Mouse (Mus musculus) left cerebral cortex, postnatal 25 days (tissue): Measurements from ENCODE around the gene Tsr1. TPM values are rescaled to one million over a fixed set of nuclear protein-coding genes. Genes with fewer than 3 reads are reported as not detected.
A peak's percentile ranks its signal among the peaks of the same experiment; 100 is the strongest.

Experiments
- DNase-seq, 2 experiments: peaks; one replicate each; pipeline ENCODE4 v3.0.0; 2022; ENCODE audit warnings: low spot score in 2 of 2, mixed read lengths in 1 of 2
- intact Hi-C: fragments of 180-260 bp; cut with DNase I; formaldehyde crosslinking; loops from one replicate; pipeline ENCODE4 v1.15.1; 2025
- total RNA-seq, 2 experiments: library from RNA; stranded (reverse); gene quantifications; 2 replicates each; pipeline ENCODE4 v1.2.3; 2021

The Tsr1 gene
- total RNA-seq, 2 experiments from 2014 or later: 26.2 to 28.1 TPM

DNA sequence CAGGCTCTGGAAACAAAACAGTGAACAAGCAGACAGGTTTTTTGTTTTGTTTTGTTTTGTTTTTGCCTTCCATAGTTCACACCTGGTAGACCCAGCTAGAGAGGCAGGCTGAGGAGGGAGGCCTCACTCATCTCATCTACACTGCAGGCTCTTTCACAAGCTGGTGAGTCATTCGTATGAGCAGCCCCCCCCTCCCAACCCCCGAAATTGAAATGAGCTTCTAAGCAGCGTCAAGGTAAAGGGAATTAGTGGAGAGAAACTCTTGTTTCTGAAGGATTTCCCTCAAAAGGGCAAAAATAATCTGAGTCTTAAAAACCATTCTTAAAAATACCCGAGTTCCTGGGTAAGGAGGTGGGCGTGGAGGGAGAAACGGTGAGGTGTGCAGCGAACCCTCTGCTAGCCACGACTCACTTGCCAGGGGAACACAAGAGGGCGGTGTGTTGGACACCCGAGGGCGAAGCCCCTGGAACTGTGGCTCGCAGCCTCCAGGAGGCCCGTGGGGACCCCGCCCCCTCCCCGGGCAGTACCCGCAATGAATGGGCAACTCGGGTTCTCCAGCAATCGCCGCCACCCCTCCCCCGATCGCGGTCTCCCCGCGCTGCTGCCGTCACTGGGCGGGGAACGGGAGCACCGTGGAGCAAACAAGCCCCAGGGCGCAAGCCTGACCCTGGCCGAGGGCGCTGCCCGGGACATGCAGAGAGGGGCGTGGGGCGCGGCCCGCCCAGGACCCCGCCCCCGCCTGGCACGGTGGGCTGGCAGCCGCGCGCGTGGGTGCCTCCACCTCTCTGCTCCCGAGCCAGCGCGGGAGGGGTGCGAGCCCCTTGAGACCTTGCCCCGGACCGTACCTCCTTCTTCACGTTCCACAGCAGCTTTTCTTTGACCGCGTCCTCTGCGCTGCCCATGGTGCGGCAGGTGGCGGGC lies 1.6 kb upstream of the Tsr1 start:
- intact Hi-C loops: no loop called here
- peak; percentile 60 to 72 for DNase-seq

DNA sequence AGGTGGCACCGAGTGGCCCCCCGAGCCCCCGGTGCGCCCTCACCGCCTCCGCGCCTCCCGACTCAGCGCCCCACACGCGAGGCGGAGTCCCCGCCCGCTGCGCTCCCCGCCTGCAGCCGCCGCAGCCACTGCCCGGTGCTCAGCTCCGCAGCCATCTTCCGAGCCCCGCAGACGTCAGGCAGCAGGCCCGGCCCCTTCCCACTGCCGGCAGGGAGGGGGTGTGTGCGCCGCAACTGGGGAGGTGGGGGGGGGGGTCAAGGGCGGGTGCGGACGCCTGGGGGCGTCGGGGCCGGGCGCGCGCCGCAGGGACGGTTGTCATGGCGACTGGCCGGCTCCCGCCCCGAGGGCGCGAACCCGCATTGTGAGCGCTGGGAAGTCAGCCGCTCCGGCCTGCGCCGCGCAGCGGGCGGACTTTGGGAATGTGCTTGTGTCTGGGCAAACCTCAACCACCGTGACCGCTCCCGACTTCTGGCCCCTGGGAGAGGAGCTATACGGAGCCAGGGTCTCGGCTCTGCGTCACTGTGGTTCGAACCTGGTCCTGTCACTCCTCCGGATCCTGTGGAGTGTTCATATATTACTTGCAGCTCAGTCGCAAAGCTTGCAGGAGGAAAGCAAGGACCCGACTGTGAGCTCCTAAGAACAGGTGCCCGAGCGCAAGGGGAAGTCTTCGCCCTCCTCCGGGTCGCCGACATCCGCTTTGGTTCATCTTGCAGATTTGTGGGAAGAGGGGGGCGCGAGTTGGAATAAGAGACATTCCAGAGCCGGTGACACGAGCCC lies 782 bp upstream of the Tsr1 start, which contains the start of gene Sgsm2:
Gene Sgsm2 (minus strand): TSS at position 160 of the 777 bp plus-strand sequence.
- peak; percentile 71 to 74 for DNase-seq
- intact Hi-C loops: no loop called here

DNA sequence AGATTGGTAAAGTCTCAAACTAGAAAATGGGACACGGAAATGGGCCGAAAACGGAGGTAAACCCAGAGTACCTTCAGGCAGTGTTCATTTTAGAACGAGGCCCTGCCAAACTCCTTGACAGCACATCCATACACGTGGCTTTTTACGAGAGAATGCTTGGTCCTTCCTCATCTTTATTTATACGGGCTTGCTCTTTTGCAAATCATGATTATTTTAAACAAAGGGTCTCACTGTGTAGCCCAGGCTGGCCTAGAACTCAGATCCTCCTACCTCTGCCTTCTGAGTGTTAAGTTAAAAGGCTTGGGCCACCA lies 601 bp downstream of the Tsr1 start:
- intact Hi-C loops: no loop called here

DNA sequence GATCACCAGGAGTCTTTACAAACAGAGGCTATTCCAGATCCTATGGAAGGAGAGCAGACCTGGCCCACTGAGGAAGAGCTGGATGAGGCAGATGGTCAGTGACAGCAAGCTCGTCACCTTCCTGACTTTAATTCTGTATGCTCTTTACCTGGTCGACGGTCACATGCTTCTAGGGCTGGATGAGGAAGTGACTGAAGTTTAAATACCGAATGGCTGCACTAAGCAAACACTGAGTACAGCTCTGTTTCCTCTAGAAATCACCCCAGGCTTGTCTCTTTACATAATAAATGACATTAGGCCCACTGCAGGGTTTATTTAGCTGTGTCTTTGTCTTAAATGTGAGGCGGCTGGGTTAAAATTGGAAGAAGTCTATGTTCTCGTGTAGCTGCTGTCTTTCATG lies 3.7 kb downstream of the Tsr1 start:
- DNase-seq: no peak
- intact Hi-C loops: no loop called here

More for the DNA sequence above, 601 bp downstream of the Tsr1 start:
- no peak for DNase-seq

DNA sequence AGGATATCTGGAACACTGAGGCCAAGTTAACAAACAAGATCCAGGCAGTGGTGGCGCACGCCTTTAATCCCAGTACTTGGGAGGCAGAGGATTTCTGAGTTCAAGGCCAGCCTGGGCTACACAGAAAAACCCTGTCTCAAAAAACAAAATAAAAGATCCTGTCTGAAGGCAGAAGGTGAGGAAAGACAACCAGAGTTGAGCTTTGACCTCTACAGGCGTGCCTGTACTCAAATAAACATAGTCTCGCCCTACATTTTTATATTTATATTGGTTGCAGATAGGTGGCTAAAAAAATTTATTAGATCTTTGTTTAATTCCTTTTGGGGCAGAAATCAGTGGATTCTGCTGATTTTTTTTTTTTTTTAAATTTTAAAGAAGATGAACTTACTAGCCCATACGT lies 4.5 kb downstream of the Tsr1 start:
- intact Hi-C loops: no loop called here
- DNase-seq: no peak

DNA sequence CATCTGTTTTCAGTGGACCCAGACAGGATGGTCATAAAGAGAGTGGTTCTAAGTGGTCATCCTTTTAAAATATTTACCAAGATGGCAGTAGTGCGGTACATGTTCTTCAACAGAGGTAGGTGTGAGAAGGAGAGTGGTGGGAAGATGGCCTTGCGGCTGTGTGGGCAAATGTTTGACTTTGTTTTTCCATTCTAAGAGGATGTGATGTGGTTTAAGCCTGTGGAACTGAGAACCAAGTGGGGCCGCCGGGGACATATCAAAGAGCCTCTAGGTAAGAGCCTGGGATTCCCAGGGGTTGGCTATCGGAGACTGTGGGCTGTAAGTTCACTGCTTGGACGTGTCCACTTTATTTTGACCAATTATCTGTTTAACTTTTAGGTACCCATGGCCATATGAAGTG lies 10.0 kb downstream of the Tsr1 start:
- DNase-seq: no peak
- intact Hi-C loops: no loop called here

DNA sequence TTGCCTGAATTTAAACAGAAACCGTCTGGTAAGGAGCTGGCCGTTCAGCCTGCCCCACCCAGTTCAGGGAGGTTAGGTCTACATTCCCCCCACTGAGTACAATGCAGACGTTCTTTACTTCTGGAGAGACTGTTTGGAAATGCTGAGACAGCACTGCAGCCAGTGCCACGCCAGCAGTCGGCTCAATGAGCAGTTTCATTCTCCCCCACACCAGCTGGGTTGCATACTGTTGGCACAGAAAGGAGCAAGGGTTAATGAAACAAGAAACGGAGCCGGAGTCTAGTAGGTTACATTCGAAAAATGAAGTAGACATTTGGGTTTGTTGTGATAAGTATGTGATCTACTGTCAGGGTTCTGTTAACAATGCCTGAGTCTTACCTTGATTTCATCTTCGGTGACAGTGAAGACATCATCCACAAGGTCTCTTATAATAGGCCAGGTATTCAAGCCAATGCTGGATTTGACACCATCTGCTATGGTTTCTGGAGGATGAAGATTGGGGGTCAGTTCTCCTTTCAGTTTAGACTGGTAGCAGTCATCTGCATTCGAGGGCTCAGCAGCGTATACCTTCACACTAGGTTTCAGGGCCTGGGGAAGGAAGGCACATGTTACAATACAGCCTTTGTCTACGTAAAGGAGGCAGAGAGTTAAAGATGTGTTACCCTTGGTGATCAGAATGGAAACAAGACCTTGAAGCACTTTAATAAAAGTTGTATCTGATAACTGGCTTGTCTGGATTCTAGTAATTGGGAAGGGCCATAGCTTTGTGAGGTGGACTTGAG lies 10.9 kb downstream of the Tsr1 start:
- no peak for DNase-seq
- intact Hi-C loops: no loop called here

DNA sequence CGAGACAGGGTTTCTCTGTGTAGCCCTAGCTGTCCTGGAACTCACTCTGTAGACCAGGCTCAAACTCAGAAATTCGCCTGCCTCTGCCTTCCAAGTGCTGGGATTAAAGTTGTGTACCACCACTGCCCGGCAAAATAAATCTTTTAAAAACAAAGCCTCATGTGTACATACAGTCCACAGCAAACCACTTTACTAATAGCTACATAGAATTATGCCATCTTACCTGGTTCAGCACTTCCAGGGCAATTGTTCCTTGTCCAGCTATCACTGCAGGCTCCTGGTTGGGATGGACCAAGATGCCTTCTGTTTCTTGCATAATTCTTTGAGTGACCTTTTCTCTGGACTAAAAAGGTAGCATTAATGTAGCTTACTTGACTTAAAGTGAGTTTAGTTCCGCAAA lies 12.1 kb downstream of the Tsr1 start:
- no peak for DNase-seq
- intact Hi-C loops: no loop called here

DNA sequence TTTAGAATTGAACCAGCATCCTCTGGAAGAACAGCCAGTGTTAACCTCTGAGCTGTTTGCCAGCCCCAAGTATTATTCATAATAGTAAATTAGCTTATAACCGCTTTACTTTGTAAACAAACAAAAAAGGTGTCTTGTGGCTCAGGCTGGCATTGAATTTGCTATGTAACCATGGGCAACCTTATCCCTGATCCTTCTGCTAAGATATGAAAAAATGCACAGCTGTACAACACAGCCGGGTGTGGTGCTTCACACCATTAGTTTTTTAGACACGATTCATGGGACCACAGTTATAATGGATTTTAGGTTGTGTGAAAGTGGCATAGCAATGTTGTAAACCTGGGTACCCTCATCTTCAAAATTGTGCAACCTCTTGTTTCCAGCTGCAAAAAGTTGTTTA lies 14.6 kb downstream of the Tsr1 start:
- intact Hi-C loops: no loop called here

DNA sequence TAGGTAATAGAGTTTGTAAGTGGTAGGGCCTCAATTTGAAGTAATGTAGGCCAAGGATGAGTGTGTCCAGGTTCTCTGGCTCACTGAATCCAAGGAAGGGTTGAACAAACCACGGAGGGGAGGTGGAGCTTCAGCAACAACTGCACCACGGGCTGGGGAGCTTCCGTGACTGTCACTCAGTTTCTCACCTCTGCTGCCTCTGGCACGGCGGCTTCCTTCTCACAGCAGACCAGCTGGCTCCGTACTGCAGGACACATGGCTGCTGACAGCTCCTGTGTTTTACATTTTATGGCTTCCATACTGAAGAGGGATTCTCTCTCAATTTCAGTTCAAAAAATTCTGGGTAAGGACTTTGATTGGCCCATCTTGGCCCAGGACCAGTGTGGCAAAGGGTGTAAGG lies 21.4 kb downstream of the Tsr1 start:
- intact Hi-C loops: no loop called here
- peak in 1 of 2 experiments; percentile 51 for DNase-seq

More for the DNA sequence above, 14.6 kb downstream of the Tsr1 start:
- no peak for DNase-seq

DNA sequence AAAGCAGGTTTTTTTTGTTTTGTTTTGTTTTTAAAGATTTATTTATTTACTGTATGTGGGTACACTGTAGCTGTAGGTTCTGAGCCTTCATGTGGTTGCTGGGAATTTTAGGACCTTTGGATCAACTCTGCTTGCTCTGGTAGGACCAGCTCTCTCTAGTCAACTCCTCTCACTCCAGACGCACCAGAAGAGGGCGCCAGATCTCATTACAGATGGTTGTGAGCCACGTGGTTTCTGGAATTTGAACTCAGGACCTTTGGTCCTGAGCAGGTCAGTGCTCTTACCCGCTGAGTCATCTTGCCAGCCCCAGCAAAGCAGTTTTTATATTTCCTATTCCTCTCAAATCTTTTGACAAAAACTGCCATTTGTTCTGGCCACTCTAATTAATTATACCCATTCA lies 26.3 kb downstream of the Tsr1 start:
- DNase-seq: no peak
- intact Hi-C loops: no loop called here

DNA sequence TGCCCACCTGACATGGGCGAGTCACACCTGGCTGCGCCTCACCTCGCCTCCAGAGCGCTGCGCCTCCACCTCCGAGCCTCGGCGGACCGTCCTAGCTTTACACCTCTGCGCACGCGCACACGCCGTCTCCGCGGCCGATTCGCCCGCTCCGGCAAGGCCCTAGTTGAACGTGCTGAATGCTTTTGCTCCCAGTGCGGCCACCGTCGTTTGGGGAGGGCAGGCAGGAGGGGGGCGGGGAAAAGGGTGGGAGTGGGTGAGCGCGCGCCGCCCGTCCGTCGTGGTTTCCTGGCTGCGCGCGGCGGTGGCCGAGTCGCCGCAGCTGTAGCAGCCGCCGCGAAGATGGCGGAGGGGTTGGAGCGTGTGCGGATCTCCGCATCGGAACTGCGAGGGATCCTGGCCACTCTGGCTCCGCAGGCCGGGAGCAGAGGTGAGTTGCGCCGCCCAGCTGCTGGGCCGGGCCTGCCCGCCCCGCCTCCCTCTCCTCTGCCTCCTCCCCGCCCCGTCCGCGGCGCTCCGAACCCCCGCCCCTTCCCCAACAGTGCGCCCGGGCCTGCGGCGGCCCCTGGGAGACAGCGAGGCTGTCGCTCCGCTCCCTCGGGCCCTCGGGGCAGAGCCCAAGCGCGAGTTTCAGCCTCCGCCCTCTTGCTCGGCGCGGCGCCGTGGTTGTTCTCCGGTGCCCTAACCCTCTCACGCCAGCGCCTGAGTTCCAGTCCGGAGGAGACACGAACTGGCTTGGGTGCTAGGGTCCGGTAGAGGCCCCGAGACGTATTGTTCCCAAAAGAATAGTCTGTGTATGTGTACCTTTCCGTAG lies 27.9 kb downstream of the Tsr1 start, which contains the start of the genes Smg6 and Srr:
Gene Smg6 (plus strand): TSS at position 247 of the 811 bp plus-strand sequence.
Gene Srr (minus strand): TSS at position 372 of the 811 bp plus-strand sequence.
- DNase-seq: peak; percentile 90 to 95
- intact Hi-C loops: no loop called here

DNA sequence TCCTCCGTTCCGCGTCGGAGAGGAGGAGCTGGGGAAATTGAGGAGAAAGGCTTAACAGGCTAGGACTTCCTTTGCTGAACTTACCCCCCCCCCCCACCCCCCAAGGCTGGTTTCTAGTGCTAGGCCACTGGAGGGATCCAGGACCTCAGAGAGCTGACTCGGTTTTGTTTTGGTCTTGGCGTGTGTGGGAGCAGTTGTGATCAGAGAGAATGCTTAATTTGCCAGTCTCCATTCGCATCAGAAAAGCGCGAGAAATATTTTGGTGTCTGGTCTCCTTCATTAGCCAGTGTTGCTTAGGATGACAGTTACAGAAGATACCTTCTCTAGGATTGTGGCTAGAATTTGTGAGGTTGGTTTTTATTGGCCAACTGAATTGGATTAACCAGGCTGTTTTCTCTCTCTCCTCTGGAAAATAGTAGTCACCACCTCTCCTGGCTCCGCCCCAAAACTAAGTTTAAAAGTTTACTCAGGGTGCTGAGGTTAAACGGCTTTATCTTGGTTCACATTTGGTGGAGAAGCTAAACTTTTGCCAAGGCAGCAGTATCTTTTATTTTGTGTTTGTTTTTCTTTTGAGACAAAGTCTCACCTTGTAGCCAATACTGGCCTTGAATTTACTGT lies 28.6 kb downstream of the Tsr1 start:
- intact Hi-C loops: no loop called here
- no peak for DNase-seq

DNA sequence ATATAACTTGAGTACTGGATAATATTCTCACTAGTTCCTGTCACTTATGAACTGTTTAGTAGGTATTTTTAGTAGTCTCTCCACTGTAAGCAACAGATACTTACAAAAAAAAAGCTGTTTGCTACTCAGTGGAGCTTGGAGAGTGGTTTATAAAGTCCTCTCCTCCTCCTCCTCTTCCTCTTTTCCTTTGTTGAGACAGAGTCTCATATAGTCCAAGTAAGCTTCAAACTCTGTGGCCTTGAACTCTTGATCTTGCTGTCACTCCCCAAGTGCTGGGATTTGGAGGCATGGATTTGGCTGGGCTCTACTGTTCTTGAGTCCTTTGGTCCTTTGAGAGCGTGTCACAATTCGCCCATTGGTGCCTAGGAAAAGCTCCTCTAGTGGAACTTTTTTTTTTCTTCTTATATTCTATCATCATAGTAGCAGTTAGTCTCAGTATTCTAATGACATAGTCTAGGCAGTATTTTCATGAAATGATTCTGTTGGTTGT lies 29.4 kb downstream of the Tsr1 start:
- intact Hi-C loops: no loop called here
- no peak for DNase-seq

DNA sequence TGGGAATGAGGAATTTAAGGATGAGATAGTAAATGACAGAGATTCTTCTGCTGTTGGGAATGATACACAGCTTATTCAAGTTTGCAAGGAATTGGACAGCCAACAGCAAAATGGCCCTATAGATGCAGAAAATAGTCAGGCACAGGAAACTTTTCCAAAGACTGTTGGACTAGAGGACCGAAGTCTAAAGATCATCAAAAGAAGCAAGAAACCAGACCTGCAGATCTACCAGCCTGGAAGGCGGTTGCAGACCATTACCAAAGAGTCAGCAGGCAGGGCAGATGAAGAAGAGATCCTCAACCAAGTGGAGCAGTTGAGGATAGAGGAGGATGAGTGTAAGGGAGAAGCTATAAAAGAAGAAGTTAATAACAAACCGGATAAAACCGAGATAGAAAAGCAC lies 31.2 kb downstream of the Tsr1 start:
- intact Hi-C loops: no loop called here
- DNase-seq: no peak

DNA sequence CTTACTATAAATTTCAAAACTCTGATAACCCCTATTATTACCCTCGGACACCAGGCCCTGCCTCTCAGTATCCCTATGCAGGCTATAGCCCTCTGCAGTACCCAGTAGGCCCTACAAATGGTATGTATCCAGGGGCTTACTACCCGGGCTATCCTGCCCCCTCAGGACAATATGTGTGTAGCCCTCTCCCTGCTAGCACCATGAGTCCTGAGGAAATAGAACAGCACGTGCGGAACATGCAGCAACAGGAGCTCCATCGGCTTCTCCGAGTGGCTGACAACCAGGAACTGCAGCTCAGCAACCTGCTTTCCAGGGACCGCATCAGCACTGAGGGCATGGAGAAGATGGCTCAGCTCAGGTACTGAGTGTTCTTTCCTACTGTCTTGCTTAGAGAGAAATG lies 32.5 kb downstream of the Tsr1 start:
- intact Hi-C loops: no loop called here
- DNase-seq: no peak

DNA sequence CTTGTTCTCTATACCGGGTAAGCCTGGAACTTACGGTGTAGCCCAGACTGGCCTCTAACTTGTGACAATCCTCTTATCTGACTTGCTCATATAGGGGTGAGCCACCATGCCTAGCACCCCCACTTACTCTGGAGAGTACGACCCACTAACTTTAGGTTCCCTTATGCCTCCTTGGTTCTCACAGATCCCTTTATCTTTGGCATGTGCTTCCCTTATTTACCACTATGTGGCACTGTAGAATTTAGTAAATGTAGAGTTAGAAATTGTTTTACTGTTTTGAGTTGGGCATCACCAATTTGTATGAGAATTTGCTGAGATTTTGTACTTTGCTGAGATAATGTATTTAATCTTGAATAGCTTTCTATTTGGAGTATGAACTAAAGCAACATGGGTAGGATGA lies 48.5 kb downstream of the Tsr1 start:
- intact Hi-C loops: loop anchor here (10.0 kb wide), 1 partner anchor 348 kb away; no protein-coding TSS in a partner anchor
- peak in 1 of 2 experiments; percentile 66 for DNase-seq

DNA sequence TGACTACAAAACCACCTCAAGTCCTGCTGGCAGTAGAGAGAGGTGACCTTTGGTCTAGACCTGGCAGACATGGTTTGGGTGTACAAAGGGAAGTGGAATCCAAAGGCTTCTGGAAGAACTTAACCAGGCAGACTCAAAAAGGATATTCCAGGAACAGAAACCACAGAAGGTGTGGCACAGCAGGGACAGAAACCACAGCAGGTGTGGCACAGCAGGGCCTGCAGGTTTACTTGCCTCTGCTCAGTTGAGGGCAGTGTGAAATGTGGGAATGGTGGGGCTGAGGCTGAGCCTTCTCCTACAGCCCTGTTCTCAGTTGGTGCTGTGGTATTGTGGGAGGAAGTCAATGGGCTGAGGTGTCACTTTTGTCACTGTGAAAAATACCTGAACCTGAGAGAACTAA lies 57.0 kb downstream of the Tsr1 start:
- intact Hi-C loops: no loop called here
- DNase-seq: no peak

DNA sequence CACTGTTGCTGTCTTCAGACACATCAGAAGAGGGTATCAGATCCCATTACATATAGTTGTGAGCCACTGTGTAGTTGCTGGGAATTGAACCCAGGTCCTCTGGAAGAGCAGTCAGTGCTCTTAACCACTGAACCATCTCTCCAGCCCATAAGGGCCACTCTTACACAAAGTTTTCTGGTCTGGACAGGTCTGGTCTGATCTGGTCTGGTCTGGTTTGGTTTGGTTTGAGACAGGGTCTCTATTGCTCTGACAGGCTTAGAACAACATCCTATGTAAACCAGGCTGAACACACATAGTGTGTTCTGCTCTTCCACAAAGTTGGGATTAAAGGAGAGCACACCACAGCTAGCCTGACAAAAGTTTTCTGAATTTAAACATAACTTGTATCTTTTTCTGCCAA lies 58.1 kb downstream of the Tsr1 start:
- intact Hi-C loops: no loop called here

More for the DNA sequence above, 58.1 kb downstream of the Tsr1 start:
- DNase-seq: no peak
